Mouse (Mus musculus): ENCODE results near the gene Chst11.
A peak's percentile ranks its signal among the peaks of the same experiment; 100 is the strongest.

Gene Chst11

DNA sequence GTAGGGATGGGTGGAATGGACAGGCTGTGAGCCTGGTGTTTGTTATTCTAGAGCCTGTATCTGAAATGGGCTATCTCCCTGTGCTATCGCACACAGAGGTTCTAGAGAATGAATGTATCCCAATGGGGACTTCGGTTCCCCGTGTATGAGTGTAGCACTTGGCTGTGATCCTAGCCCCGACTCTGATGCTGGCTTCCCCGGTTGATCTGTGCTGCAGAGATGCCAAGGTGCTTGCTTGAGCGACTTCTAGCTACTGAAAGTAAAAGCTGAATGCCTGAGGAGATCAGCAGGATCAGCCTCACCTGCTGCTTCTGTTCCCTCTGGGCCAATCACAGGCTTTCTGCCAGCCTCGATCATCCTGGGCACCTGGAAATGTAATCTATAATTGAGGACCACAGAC, 91.5 kb downstream of the Chst11 start:
- DNase-seq (ENCODE audit: low read depth, low spot score) = no peak

DNA sequence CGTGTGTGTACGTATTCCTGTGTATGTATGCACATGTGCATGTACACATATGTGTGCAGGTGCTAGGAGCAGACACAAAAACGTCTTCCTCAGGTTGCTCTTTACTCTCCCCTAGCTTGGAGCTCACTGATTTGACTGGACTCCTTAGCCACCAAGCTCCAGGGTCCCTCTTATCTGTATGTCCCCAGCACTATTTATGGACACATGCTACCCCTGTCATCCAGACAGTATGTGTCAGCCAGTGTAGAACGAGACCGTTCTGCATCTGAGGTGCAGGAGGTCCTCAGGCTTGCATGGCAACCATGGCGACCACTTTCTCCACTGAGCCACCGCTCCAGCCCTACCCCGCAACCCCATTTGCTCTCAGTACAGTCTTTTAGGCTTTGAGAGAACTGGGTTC, 93.4 kb downstream of the Chst11 start:
- DNase-seq (ENCODE audit: low read depth, low spot score) = no peak

DNA sequence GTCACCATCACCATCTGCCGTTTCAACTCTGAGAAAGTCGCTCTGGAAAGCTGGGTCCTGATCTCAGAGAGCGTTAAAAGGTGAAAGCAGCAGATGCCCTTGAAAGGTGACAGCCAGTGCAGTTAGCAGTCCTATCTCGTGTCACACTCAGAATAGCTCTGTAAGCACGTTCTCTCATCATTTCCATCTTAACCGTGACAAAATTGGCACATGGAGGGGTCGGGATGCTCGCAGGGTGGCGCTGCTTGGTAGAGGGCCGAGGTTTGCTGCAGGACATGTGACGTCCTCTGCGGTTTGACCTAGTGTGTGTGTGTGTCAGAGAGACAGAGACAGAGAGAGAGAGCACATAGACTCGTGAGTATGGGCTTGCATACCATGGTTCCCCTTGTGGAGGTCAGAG, 94.5 kb downstream of the Chst11 start:
- no peak for DNase-seq (ENCODE audit: low read depth, low spot score)

DNA sequence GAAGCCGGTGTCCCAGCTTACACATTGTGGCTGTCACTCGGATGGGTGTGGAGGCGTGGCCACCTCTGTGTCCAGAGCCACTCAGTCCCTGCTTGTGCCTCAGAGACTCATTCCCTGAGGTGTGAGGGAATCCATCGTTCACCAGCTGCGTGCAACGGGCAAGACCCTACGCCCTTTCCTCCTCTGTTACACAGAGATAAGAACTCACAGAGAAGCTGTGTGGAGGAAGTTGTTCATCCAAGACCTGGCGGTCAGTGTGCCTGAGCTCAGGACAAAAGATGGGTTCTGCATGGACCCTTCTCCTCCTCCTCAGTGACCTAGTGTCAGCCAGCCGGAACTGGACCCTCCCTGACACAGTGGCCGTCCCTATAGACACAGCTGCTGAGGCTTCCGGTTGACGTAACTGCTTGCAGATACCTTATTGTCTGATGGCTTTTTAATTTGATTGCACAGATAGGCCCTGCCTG, 95.0 kb downstream of the Chst11 start:
- no peak for DNase-seq (ENCODE audit: low read depth, low spot score)

DNA sequence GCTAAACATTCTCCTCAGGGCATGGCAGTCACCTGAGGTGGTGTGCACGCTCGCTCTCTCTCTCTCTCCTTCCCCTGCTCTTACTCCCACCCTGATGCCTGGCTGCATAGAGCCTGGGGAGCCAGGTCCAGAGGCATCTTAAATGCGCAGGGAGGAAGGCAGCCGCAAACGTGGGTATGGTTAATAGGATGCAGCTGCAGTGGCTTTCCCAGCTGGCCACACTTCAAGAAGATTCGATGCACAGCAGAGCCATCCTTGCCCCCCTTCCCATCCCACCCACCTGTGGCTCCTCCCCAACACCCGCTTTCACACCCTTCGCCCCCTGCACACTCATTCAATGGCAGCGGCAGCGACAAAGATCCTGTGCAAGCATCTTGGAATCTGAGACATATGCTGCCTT, 95.6 kb downstream of the Chst11 start:
- no peak for DNase-seq (ENCODE audit: low read depth, low spot score)

DNA sequence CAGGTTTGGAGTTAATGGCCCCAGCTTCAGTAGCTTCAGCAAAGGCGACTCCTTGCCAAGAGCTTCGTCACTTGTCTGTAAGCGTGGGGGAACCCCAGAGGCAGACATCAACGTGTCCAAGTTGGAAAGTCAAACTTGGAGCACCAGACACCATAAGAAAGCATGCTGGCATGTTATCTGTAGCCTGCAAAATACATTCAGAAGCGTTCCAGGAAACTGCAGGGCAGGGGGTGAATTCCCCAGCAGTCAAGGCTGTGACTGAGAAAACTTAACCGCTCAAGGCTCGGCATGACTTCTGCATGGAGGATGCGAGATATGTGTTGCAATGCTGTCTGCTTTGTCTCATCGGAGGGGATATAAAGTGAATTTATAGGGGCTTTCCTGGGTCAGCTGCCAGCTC, 98.6 kb downstream of the Chst11 start:
- no peak for DNase-seq (ENCODE audit: low read depth, low spot score)

DNA sequence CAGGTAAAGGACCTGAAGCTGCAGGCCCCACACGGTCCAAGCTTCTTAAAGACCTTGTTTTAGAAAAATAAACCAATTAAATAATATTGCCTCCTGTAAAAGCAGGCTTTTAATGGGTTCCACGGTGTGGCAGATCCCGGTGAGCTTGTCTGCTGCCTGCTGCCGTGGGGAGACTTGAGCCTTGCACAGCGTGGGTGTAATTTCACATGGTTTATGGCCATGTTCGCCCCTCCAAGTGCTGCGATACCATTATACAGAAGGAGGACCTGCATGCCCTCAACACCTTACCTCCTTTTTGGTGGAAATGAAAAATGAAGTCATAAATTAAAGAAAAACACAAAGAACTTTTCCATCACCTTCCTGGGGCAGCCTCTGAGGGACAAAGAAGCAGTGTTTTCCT, 103.0 kb downstream of the Chst11 start:
- no peak for DNase-seq (ENCODE audit: low read depth, low spot score)

DNA sequence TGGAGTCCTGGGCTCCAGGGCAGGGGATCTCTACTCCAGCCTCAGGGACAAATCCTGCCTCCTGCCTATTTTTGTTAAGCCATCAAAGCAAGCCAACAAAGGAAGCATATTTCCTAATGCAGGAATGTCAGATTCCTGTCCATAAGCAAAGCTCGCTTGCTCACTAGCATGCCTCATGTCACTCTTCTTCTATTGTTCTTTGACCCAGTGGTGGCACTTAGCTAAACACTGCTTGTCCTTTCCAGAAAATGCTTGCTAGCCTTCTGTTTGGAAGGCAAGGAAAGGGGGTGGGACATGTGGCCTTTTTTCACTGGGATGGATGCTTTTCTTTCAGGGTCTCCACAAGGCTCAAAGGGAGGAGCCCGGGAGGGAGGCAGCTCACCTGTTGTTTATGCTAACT, 103.5 kb downstream of the Chst11 start:
- DNase-seq (ENCODE audit: low read depth, low spot score) = no peak

DNA sequence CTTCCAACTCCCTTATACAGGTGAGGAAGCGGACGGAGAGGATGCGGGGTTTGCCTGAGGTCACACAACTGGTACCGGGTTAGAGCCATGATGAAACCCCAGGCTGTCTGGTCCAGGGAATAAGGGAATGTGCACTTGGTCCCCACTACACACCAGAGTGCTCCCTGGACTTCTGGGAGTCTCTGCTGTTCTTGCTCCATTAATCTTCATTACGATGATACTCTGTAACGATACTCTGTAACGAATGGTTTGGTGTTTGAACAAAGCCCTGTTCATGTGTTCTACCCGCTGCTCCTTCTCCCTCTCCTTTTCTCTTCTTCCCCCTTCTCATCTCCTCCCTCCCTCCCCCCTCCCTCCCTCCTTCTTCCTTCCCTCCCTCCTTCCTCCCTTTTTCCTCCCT, 104.9 kb downstream of the Chst11 start:
- no peak for DNase-seq (ENCODE audit: low read depth, low spot score)

DNA sequence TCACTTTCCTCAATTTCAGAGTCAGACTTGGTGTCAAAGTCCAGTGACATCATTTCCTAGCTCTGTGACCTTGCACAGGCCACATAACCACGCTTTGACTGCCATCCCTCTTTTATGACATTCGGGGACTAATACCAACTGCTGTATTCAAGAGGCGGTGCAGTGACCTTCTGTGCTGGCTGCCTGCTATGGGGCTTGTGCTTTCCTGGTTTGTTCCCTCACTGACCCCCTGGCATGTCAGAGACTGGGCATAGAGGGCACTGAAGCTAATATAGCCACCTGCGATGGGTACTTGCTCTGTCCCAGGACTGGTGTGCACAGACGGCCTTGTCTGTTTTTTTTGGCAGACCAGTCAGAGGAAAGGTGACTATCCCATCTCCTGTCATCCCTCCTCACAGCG, 108.4 kb downstream of the Chst11 start:
- DNase-seq (ENCODE audit: low read depth, low spot score) = no peak

DNA sequence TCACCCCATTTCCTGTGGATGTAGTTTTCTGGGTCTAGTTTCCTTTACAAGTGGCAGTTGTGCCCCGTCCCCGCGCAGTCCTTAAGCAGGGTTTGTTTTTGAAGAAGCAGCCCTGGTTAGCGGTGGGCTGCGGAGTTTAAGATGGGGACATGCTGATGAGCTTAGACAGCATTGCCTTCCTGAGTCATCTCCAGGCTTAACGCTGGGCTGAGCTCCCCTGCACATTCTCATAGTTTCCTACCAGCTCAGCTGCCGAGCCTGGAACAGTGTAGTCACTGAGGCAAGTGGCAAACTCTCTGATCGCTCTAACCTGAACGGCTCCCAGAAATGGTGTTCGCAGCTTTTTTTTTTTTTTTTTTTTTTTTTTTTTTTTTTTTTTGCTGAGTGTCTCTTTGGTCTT, 109.0 kb downstream of the Chst11 start:
- DNase-seq (ENCODE audit: low read depth, low spot score) = no peak

DNA sequence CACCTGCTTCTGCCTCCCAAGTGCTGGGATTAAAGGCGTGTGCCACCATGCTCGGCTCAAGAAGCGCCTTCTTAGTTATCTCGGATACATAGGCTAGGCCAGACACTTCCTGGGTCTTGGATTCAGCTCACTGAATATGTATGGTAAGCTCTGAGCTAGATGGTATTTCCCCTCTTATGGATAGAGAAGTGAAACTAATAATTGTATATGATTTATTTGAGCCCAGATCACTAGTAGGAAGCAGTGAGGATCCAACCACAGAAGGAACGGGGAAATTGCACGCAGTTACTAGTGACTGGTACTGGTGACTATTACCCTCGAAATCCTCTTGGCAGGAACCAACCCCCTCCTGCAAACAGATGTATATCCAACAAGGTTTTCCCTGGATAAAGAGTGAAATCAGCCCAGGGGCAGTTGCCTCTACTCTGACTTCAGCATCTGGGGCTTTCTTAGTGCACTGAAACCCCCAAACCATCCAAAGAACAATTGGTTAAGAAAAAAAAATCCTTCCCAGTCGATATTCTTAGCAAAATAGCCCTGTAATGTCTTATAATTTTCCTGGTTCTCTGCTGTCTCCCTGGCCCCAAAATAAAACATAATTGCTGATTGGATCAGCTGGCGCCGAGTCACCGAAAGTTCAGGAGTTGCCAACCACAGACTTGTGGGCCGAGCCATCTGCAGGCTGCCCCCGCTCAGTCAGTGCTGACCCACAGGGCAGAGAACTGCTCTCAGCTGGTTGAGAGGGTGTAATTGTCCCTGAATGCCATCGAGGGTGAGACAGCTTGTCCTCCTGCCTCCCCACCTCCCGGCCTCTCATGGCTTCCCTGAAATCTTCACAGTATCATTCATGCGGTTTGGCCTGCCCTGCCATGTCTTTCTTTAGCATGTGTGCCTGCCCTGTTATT, 109.8 kb downstream of the Chst11 start:
- peak; percentile 32 for DNase-seq (ENCODE audit: low read depth, low spot score)

DNA sequence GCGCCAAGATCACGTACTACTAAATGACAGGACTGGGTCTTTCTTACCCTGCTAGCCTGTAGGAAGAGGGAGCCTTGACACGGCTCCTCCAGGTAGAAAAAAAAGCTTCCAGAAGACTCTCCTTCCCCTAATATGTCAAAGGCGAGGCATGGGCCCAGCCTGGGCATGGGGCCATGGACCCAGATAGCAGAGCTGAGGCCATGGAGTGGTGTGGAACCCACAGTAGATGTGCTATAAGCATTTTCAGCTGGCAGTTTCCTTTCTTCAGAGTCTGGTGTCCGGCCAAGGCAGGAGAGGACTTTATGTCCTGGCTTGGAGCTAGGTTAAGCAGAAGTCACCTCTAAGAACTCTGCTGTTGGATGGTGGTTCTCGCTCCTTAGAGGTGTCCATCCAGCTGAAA, 111.0 kb downstream of the Chst11 start:
- no peak for DNase-seq (ENCODE audit: low read depth, low spot score)

DNA sequence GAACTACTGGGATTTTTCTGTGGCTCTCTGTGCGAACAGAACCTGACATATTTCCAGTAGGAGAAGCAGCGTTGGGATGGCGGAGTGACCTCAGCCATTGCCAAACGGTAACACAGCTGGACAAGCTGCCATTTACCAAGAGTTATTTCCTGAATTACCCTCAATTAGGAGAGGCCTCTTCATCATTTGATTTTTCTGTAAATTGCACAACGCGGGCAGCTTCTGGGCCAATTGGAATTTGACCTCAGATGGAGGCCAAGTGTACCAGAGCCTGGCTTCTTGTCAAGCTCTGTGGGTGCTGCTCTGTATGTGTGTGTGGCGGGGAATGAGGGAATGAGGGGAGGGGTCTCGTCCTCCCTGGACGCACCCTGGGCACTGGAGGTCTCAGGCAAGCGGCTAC, 113.6 kb downstream of the Chst11 start:
- no peak for DNase-seq (ENCODE audit: low read depth, low spot score)

DNA sequence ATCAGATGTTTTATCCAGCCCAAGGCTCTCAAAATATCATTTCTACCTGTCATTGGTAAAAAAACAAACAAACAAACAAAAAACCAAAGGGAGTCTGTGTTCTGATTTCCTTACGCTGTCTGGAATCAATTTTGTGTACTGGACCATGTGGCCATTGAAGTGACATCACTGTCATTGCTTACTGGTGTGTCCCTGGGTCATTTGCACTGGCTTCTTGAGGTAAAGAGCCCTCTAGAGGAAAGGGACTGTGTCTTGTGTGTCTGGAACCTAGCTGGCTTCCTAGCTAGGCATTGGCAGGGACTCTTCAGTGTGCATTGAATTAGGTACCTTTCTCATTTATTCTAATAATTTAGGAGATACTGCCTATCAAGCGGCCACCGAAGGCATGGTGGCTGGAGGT, 114.4 kb downstream of the Chst11 start:
- DNase-seq (ENCODE audit: low read depth, low spot score) = no peak

DNA sequence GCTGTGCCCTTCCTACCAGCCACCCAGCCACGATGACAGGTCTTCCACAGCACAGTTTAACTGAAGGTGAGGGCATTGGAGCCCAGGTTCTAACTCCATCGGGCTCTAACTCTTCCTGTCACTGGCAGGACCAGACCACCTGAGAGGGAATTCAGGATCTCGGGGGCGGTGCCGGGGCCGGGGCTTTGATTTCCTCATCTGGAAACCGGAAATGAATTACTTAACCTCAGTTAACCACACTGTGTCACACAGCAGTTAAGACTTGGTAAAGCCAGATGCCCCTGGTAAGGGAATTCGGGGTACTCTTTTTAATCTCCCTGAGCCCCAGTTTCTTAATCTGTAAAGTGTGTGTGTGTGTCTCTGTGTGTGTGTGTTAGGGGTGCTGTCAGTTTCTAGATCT, 115.6 kb downstream of the Chst11 start:
- DNase-seq (ENCODE audit: low read depth, low spot score) = no peak

DNA sequence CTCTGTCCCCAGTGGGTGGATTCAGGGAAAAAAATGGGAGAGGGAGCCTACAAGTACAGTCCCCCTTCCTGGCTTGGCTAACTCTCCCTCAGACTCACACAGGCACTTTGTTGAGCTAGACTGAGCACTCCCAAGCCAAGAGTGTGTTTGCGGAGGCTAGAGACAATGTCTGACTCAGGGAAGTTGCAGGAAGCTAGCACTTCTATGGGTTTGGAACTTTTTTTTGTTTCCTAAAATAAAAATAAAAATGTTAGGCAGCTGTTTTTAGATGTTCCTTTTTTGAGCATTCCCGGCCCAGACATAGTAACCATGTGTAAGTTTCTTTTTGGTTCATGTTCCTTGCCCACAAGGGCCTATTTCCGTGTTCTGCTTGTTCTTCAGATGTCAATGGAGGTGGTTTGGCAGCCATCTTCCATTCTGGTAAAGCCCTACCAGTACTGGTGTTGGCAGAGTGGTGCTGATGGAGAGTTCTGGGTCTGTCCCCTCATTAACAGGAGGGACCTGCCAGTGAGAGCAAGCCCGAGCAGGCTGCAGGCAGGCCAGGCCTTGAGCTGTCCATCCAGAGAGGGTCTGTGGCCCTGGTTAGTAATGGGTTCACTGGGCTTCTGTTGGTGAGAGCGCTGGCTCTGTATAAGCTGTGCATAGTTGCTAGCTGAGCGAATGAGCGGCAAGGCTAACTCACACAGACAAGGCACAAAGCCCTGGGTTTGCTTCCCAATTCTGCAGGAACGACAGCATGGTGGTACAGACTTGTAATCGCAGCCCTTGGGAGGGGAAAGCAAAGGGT, 116.3 kb downstream of the Chst11 start:
- DNase-seq (ENCODE audit: low read depth, low spot score) = no peak

DNA sequence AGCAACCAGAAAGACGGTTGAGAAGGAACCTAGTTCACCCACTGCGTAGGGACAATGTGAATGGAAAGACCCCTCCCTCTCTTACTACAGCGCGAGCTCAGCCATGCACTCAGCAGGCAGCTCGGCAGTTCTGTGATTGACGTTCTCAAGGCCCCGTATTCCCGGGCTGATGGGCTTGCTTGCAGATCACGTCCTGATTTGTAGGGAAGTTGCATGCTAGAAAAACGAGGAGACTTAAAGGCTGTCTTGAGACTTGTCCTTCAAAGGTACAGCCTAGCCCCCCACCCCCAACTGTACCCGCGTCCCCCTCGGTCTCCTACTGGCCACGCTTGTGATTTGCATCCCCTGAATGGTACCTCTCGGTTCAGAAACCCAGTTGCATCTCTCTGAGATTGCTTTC, 117.4 kb downstream of the Chst11 start:
- DNase-seq (ENCODE audit: low read depth, low spot score) = no peak

DNA sequence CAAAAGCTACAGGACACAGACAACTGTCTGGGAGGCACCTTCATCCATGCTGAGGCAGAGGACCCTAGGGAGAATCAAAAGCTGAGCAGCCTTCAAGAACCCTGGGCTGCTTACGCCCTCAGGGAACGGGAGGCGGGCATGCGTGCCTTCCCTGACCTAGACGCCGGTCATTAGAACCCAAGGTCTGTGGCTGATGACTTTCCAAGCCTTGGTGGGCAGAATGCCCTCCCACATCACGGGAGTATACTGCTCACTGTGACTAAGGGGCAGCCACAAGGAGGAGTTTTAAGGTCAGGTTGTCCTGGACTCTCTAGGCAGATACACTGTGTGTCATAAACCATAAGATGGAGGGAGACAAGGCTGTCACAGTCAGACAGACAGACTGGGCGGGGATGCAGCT, 118.9 kb downstream of the Chst11 start:
- DNase-seq (ENCODE audit: low read depth, low spot score) = no peak

DNA sequence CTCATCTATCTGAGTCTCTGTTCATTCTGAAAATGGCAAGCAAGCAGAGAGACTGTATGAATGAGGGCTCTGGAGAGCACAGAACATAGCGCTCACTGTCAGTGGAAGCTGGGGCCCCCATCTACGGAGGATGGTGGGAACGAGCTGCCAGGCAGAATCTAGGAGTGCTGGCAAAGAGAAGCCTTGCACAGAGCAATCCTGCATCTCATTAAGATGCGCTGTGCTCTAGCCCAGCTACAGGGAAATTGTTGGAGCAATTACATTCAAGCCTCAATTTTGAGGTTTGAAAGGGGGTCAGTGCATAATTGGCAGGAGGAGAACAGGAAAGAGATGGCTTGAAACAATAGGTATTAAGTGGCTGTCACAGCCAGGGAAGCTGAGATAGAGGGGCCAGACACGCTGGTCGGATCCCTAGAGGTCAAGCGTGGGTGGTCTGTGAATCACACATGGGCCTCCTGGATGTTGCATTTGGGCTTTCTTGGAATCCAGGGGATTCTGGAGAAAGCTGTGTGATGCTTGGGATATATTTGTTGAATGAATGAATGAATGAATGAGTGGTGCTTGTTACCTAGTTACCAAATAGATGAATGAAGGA, 121.0 kb downstream of the Chst11 start:
- DNase-seq (ENCODE audit: low read depth, low spot score) = no peak

DNA sequence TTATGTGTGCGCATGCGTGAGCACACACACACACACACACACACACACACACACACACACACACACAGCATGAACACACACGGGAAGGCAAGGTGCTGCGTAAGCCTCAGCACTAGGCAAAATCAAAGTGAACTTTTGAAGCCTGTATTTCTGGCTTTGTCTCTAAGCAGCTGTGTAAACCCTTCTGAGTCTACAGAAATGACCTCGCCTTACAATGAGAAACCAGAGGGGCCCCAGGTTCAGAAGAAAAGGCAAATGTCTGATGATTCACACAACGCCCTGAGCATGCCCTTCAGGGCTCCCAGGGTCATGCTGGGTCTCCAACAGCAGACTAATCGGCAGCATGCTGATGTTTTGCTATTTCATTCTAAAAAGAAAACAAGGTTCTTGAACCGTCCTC, 122.1 kb downstream of the Chst11 start:
- no peak for DNase-seq (ENCODE audit: low read depth, low spot score)

DNA sequence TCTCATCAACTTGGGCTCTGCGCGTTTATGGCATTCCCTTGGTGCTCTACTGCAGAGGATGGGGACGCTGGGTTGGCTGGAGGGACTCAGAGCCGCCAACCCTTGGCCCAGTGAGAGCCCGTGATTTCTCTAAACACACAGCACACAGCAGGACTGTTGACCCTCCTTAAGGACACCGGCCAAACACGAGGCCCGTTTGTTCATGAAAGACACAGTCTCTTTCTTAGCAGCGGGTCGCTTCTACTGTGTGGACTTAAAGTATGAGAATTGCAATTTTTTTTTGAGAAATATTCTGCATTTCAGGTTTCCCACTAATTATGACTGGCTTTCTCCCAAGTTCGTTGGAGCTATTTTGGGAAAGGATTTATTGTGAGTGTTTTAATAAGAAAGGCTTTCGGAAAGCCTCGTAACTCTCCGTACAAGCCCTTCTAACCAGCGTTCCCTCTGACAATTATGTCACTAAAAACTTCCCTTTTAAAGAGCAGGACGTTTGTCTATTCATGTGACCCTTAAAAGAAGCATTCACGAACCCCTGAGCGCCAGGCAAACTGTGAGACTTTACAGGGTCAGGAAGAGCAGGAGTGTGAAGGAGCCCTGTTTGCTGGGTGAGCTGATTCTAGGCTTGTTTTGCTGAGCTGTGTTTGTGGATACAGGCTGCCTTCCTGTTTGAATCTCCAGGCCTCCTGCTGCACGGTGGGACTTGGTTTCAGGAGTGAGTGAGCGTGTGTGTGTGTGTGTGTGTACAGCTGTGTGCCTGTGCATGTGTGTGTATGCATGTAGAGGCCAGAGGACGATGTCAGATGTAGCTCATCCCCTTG, 122.8 kb downstream of the Chst11 start:
- DNase-seq (ENCODE audit: low read depth, low spot score) = no peak
